Mouse (Mus musculus): Measurements from ENCODE around the gene Fam196b.

DNA sequence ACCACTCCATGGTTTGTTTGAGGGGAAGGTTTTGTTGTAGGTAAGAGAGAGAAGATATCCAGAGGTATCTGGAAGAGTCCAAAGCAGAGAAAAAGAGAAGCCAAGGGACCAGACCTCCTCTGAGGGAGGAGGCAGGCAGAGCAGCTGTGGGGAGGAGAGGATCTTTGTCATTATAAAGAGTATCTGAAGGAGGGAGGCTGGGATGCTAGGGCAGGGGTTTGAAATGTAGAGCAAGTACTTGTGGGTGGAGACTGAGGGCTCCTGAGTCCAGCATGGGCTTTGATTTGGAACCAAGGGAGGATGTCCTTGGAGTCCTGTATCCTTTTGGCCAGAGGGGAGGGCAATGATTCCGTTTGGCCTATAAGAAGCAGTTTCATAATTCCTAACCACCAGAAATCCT is 122.8 kb downstream of the Fam196b start:
- no peak for TF ChIP-seq POLR2A (IDR thresholded peaks at IDR 0.05; ENCODE audit: low read depth, low read length)
- TF ChIP-seq CTCF (IDR thresholded peaks at IDR 0.05; ENCODE audit: extremely low read depth, insufficient read length, insufficient replicate concordance, low read depth, low read length): no peak
